16 mouse cellular contexts compared by ENCODE assay signal in genomic region chr16:8188505-8188904, GRCm38 (mm10).
DNase-seq lines count a peak whose midpoint lies in the region; ATAC-seq and TF ChIP-seq lines count a peak whose summit lies in the region.
"Had no signal": no experiment of that assay in that cellular context is flagged by ENCODE, and none has a peak within 500 bp of the region (broad histone marks: within the 10 kb centered on the region; RNA-seq: fewer than 3 reads in every experiment).

No protein-coding gene starts in this region.

- H3K9me3 ChIP-seq in midbrain, postnatal 0 days (ENCODE audit: low read length) = no peaks in the 10 kb centered on the region
- H3K9me3 ChIP-seq in midbrain, embryonic 10.5 days (replicated peaks) = no peaks in the 10 kb centered on the region
- H3K9me3 ChIP-seq in forebrain, embryonic 15.5 days = no peaks in the 10 kb centered on the region
- H3K9me3 ChIP-seq: embryonic facial prominence, embryonic 13.5 days; heart, embryonic 12.5 days; hindbrain, embryonic 15.5 days; liver, embryonic 13.5 days had no signal

- no peaks in the 10 kb centered on the region for H3K4me1 ChIP-seq in midbrain, postnatal 0 days (ENCODE audit: insufficient read depth, low read length)
- 0 out of 2 replicates have a peak, but pooled peaks cover 3% of the 10 kb centered on the region for H3K4me1 ChIP-seq in midbrain, embryonic 10.5 days
- peaks cover 9% of the 10 kb centered on the region; the same call in 1 of the 2 replicates for H3K4me1 ChIP-seq in forebrain, embryonic 15.5 days
- H3K4me1 ChIP-seq: embryonic facial prominence, embryonic 13.5 days; heart, embryonic 12.5 days; hindbrain, embryonic 15.5 days; liver, embryonic 13.5 days had no signal

- H3K4me2 ChIP-seq in midbrain, postnatal 0 days (ENCODE audit: low read depth, low read length, poor library complexity, severe bottlenecking) = no peak overlapping the region
- no peak overlapping the region for H3K4me2 ChIP-seq in forebrain, embryonic 15.5 days (replicated peaks)
- H3K4me2 ChIP-seq: embryonic facial prominence, embryonic 13.5 days; heart, embryonic 12.5 days; hindbrain, embryonic 15.5 days; liver, embryonic 13.5 days had no signal

- H3K4me3 ChIP-seq in midbrain, postnatal 0 days (ENCODE audit: low read depth, low read length) = no peak overlapping the region
- H3K4me3 ChIP-seq in midbrain, embryonic 10.5 days = no peak overlapping the region
- no peak overlapping the region for H3K4me3 ChIP-seq in forebrain, embryonic 15.5 days
- H3K4me3 ChIP-seq: embryonic facial prominence, embryonic 13.5 days; heart, embryonic 12.5 days; hindbrain, embryonic 15.5 days; liver, embryonic 13.5 days had no signal

- no peaks in the 10 kb centered on the region for H3K36me3 ChIP-seq in midbrain, postnatal 0 days (ENCODE audit: insufficient read depth, low read length)
- no peaks in the 10 kb centered on the region for H3K36me3 ChIP-seq in midbrain, embryonic 10.5 days
- no peaks in the 10 kb centered on the region for H3K36me3 ChIP-seq in forebrain, embryonic 15.5 days
- H3K36me3 ChIP-seq: embryonic facial prominence, embryonic 13.5 days; heart, embryonic 12.5 days; hindbrain, embryonic 15.5 days; liver, embryonic 13.5 days had no signal

- WGBS in midbrain, postnatal 0 days = 48% methylated on average over 4 of the region's 4 CpGs
- 61% methylated on average over 4 of the region's 4 CpGs for whole genome bisulfite sequencing in midbrain, embryonic 10.5 days
- 13% methylated on average over 4 of the region's 4 CpGs for WGBS in forebrain, embryonic 15.5 days

- TF ChIP-seq CTCF in midbrain, postnatal 0 days (IDR thresholded peaks at IDR 0.05) = no peak

- DNase-seq in heart, adult 8-10 months (ENCODE audit: low spot score) = peak; percentile 12
- DNase-seq in heart, postnatal 14 days = no peak
- DNase-seq in midbrain, postnatal 0 days (ENCODE audit: low spot score) = peak; percentile 31
- no peak for DNase-seq in midbrain, embryonic 10.5 days (ENCODE audit: low spot score)
- peak; percentile 14 for DNase-seq in brain, adult 2 months (ENCODE audit: low read depth, low spot score)
- no peak for DNase-seq in lung, adult 18-20 months
- DNase-seq in frontal cortex, adult 2 months (ENCODE audit: extremely low spot score in 1 of 2, low spot score in 1 of 2) = no peak
- DNase-seq: liver, embryonic 13.5 days had no signal

- no peak overlapping the region for H3K27ac ChIP-seq in midbrain, postnatal 0 days (ENCODE audit: low read depth, low read length)
- no peak overlapping the region for H3K27ac ChIP-seq in midbrain, embryonic 10.5 days (replicated peaks)
- H3K27ac ChIP-seq in forebrain, embryonic 15.5 days (replicated peaks) = 0 out of 2 replicates have a peak overlapping the region, but pooled peaks have one; percentile 35
- H3K27ac ChIP-seq: embryonic facial prominence, embryonic 13.5 days; hindbrain, embryonic 15.5 days; liver, embryonic 13.5 days; stomach, postnatal 0 days had no signal

- H3K27me3 ChIP-seq in midbrain, postnatal 0 days (ENCODE audit: insufficient read depth, low read length) = no peaks in the 10 kb centered on the region
- no peaks in the 10 kb centered on the region for H3K27me3 ChIP-seq in midbrain, embryonic 10.5 days (ENCODE audit: low read depth, poor library complexity, severe bottlenecking)
- H3K27me3 ChIP-seq in forebrain, embryonic 15.5 days = no peaks in the 10 kb centered on the region
- H3K27me3 ChIP-seq: embryonic facial prominence, embryonic 13.5 days; heart, embryonic 12.5 days; hindbrain, embryonic 15.5 days; liver, embryonic 13.5 days; Patski had no signal

- H3K9ac ChIP-seq in midbrain, postnatal 0 days (replicated peaks; ENCODE audit: low read length, poor library complexity, severe bottlenecking) = no peak overlapping the region
- H3K9ac ChIP-seq in forebrain, embryonic 15.5 days (replicated peaks) = no peak overlapping the region
- H3K9ac ChIP-seq: embryonic facial prominence, embryonic 13.5 days; heart, embryonic 12.5 days; hindbrain, embryonic 15.5 days; liver, embryonic 13.5 days had no signal

- intact Hi-C loops in heart, postnatal 14 days (cut with DNase I) = no loop called here

- ATAC-seq in midbrain, postnatal 0 days (ENCODE audit: low FRiP score) = no peak
- peak; percentile 46; the same call in 1 of the 2 replicates for ATAC-seq in forebrain, embryonic 15.5 days (replicated peaks)
- ATAC-seq: CD4-positive, CD25-positive, alpha-beta regulatory T cell, adult 4 months; midbrain, embryonic 16.5 days; Patski had no signal

Comparison
In these comparisons a context has a peak if more than half of its experiments do, and no peak if none do; other contexts are left out.
1. DNase-seq: peak in heart, adult 8-10 months (single experiment), midbrain, postnatal 0 days (single experiment) and brain, adult 2 months (single experiment); none in heart, postnatal 14 days (0 of 2), midbrain, embryonic 10.5 days (single experiment), lung, adult 18-20 months (0 of 2) and frontal cortex, adult 2 months (0 of 2).